ENCODE assay signal across 8 mouse cellular contexts in genomic region chr4:151995371-151996172, GRCm38 (mm10). TPM values are rescaled to one million over a fixed set of nuclear protein-coding genes. Genes with fewer than 3 reads are reported as not detected.
DNase-seq lines count a peak whose midpoint lies in the region; ATAC-seq lines count a peak whose summit lies in the region.

No protein-coding gene starts in this region.

- peaks cover 25% of the 10 kb centered on the region for H3K36me3 ChIP-seq in heart, embryonic 10.5 days
- peaks cover 28% of the 10 kb centered on the region for H3K36me3 ChIP-seq in embryonic facial prominence, embryonic 12.5 days
- peaks cover 14% of the 10 kb centered on the region for H3K36me3 ChIP-seq in midbrain, embryonic 11.5 days (ENCODE audit: control insufficient read depth, insufficient read depth, low read length)

- DNase-seq in heart, embryonic 10.5 days (ENCODE audit: low spot score): no peak
- DNase-seq in heart, adult 11 months: no peak
- peak; percentile 35 for DNase-seq in CD4-positive helper T cell, adult 2 months (ENCODE audit: low read depth, low spot score)
- DNase-seq in induced T-regulatory cell, adult 2 months (ENCODE audit: low read depth): peak; percentile 56
- DNase-seq in midbrain, embryonic 11.5 days (ENCODE audit: low spot score, missing footprints): peak; percentile 90
- DNase-seq in thymus, postnatal 4 days: peak; percentile 78
- DNase-seq in gastrocnemius, adult 8-10 months (ENCODE audit: low spot score in 2 of 2): no peak

- H3K9me3 ChIP-seq in heart, embryonic 10.5 days: no peaks in the 10 kb centered on the region
- no peaks in the 10 kb centered on the region for H3K9me3 ChIP-seq in embryonic facial prominence, embryonic 12.5 days
- no peaks in the 10 kb centered on the region for H3K9me3 ChIP-seq in midbrain, embryonic 11.5 days (ENCODE audit: control insufficient read depth, low read length)

- H3K27ac ChIP-seq in heart, embryonic 10.5 days: peak overlapping the region; percentile 97
- H3K27ac ChIP-seq in embryonic facial prominence, embryonic 12.5 days: peak overlapping the region; percentile 88
- peak overlapping the region; percentile 69 for H3K27ac ChIP-seq in midbrain, embryonic 11.5 days (ENCODE audit: low read depth, low read length)

- peaks cover 24% of the 10 kb centered on the region for H3K4me1 ChIP-seq in heart, embryonic 10.5 days
- peaks cover 23% of the 10 kb centered on the region for H3K4me1 ChIP-seq in embryonic facial prominence, embryonic 12.5 days
- peaks cover 11% of the 10 kb centered on the region; the same call in 1 of the 2 replicates for H3K4me1 ChIP-seq in midbrain, embryonic 11.5 days (ENCODE audit: control insufficient read depth, insufficient read depth, low read length)

- 3% methylated on average over 95 of the region's 111 CpGs for WGBS in heart, embryonic 10.5 days
- 2% methylated on average over 72 of the region's 111 CpGs for WGBS in embryonic facial prominence, embryonic 12.5 days
- 1% methylated on average over 78 of the region's 111 CpGs for WGBS in midbrain, embryonic 11.5 days

- ATAC-seq in embryonic facial prominence, embryonic 12.5 days (ENCODE audit: insufficient number of reproducible peaks, insufficient read depth, low FRiP score, low TSS enrichment): peak; percentile 69; the same call in 1 of the 2 replicates
- ATAC-seq in midbrain, embryonic 11.5 days (ENCODE audit: low FRiP score): peak; percentile 1; the same call in 1 of the 2 replicates

- H3K4me2 ChIP-seq in embryonic facial prominence, embryonic 12.5 days (replicated peaks): peak overlapping the region; percentile 77
- H3K4me2 ChIP-seq in midbrain, embryonic 11.5 days: peak overlapping the region; percentile 87

- H3K9ac ChIP-seq in embryonic facial prominence, embryonic 12.5 days: peak overlapping the region; percentile 99
- H3K9ac ChIP-seq in midbrain, embryonic 11.5 days (ENCODE audit: low read length): peak overlapping the region; percentile 83

- H3K4me3 ChIP-seq in heart, embryonic 10.5 days: peak overlapping the region; percentile 100
- H3K4me3 ChIP-seq in embryonic facial prominence, embryonic 12.5 days: peak overlapping the region; percentile 100
- H3K4me3 ChIP-seq in midbrain, embryonic 11.5 days (ENCODE audit: low read depth, low read length): peak overlapping the region; percentile 88

- H3K27me3 ChIP-seq in heart, embryonic 10.5 days (ENCODE audit: insufficient read depth, poor library complexity, severe bottlenecking): no peaks in the 10 kb centered on the region
- no peaks in the 10 kb centered on the region for H3K27me3 ChIP-seq in embryonic facial prominence, embryonic 12.5 days
- no peaks in the 10 kb centered on the region for H3K27me3 ChIP-seq in midbrain, embryonic 11.5 days (ENCODE audit: control insufficient read depth, insufficient read depth, low read length)

RNA-seq across cellular contexts. Expression of gene Phf13, which starts 0.5 kb away (rescaled TPM):
- polyA plus RNA-seq in heart, embryonic 10.5 days (2016; fragmentation: Nextera tagmentation; extraction: Ambion mirVana): 22.9 and 26.2 TPM in 2 replicates
- 42.2 and 44.3 TPM in 2 replicates for polyA plus RNA-seq in embryonic facial prominence, embryonic 12.5 days (2016; fragmentation: Nextera tagmentation; extraction: Ambion mirVana)
- polyA plus RNA-seq in midbrain, embryonic 11.5 days (2014; fragmentation: Nextera tagmentation; extraction: Ambion mirVana): 21.5 and 22.9 TPM in 2 replicates
- total RNA-seq in gastrocnemius, adult 8-10 months (2022): 1 to 10 TPM; 3.9 to 4.8 (median 4.5) TPM

RNA-seq across cellular contexts. Expression of gene Thap3, which starts 6.8 kb away (rescaled TPM):
- 29.3 and 30.1 TPM in 2 replicates for polyA plus RNA-seq in heart, embryonic 10.5 days (2016; fragmentation: Nextera tagmentation; extraction: Ambion mirVana)
- polyA plus RNA-seq in embryonic facial prominence, embryonic 12.5 days (2016; fragmentation: Nextera tagmentation; extraction: Ambion mirVana): 45.2 and 45.6 TPM in 2 replicates
- 21.9 and 24.6 TPM in 2 replicates for polyA plus RNA-seq in midbrain, embryonic 11.5 days (2014; fragmentation: Nextera tagmentation; extraction: Ambion mirVana)
- total RNA-seq in gastrocnemius, adult 8-10 months (2022): 10 to 100 TPM; 30.4 to 33.6 (median 32.1) TPM

RNA-seq across cellular contexts. Expression of gene Klhl21, which starts 13.0 kb away (rescaled TPM):
- polyA plus RNA-seq in heart, embryonic 10.5 days (2016; fragmentation: Nextera tagmentation; extraction: Ambion mirVana): 28.4 and 42.2 TPM in 2 replicates
- polyA plus RNA-seq in embryonic facial prominence, embryonic 12.5 days (2016; fragmentation: Nextera tagmentation; extraction: Ambion mirVana): 13.0 and 13.5 TPM in 2 replicates
- 2.0 and 2.6 TPM in 2 replicates for polyA plus RNA-seq in midbrain, embryonic 11.5 days (2014; fragmentation: Nextera tagmentation; extraction: Ambion mirVana)
- 100 to 1,000 TPM; 125 to 158 (median 140) TPM for total RNA-seq in gastrocnemius, adult 8-10 months (2022)

RNA-seq across cellular contexts. Expression of gene Zbtb48, which starts 31.9 kb away (rescaled TPM):
- polyA plus RNA-seq in heart, embryonic 10.5 days (2016; fragmentation: Nextera tagmentation; extraction: Ambion mirVana): 16.6 and 21.0 TPM in 2 replicates
- polyA plus RNA-seq in embryonic facial prominence, embryonic 12.5 days (2016; fragmentation: Nextera tagmentation; extraction: Ambion mirVana): 25.3 and 30.2 TPM in 2 replicates
- polyA plus RNA-seq in midbrain, embryonic 11.5 days (2014; fragmentation: Nextera tagmentation; extraction: Ambion mirVana): 21.1 and 22.5 TPM in 2 replicates
- total RNA-seq in gastrocnemius, adult 8-10 months (2022): 1 to 10 TPM; 2.3 to 4.8 (median 3.1) TPM

RNA-seq across cellular contexts. Expression of gene Tas1r1, which starts 42.8 kb away (rescaled TPM):
- polyA plus RNA-seq in heart, embryonic 10.5 days (2016; fragmentation: Nextera tagmentation; extraction: Ambion mirVana): 0.11 and 0.19 TPM in 2 replicates
- 1.0 and 1.1 TPM in 2 replicates for polyA plus RNA-seq in embryonic facial prominence, embryonic 12.5 days (2016; fragmentation: Nextera tagmentation; extraction: Ambion mirVana)
- 0.44 and 0.58 TPM in 2 replicates for polyA plus RNA-seq in midbrain, embryonic 11.5 days (2014; fragmentation: Nextera tagmentation; extraction: Ambion mirVana)
- total RNA-seq in gastrocnemius, adult 8-10 months (2022): 1 to 10 TPM in 1 of 4 experiments, under 1 TPM in 3; 0.32 to 1.3 (median 0.66) TPM

Comparison
In these comparisons a context has a peak if more than half of its experiments do, and no peak if none do; other contexts are left out.
1. DNase-seq: peak in CD4-positive helper T cell, adult 2 months (single experiment), induced T-regulatory cell, adult 2 months (single experiment), midbrain, embryonic 11.5 days (single experiment) and thymus, postnatal 4 days (single experiment); none in heart, embryonic 10.5 days (single experiment), heart, adult 11 months (single experiment) and gastrocnemius, adult 8-10 months (0 of 2).
2. Peak in every context shown above with its lines, with median percentiles within 50 percentile points of each other: H3K27ac ChIP-seq and H3K4me3 ChIP-seq.